Mouse (Mus musculus): ENCODE measurements around the gene Maml3.
A peak's percentile ranks its signal among the peaks of the same experiment; 100 is the strongest.

GRCm38 (mm10) chr3:52101401-52101976 lies 3.4 kb downstream of the Maml3 start:
- TF ChIP-seq EP300 (IDR thresholded peaks at IDR 0.05) (0 out of 2 replicates have a peak, but pooled peaks have one; percentile 14), CTCF (IDR thresholded peaks at IDR 0.05) (no peak)

Measured in lung, postnatal 0 days (tissue).